ENCODE assay signal across 34 mouse cellular contexts in genomic region chrX:164965750-164966448, GRCm38 (mm10). TPM values are rescaled to one million over a fixed set of nuclear protein-coding genes. Genes with fewer than 3 reads are reported as not detected.
A peak's percentile ranks its signal among the peaks of the same experiment; 100 is the strongest.
DNase-seq lines count a peak whose midpoint lies in the region; ATAC-seq and TF ChIP-seq lines count a peak whose summit lies in the region.
"Had no signal": no experiment of that assay in that cellular context is flagged by ENCODE, and none has a peak within 500 bp of the region (broad histone marks: within the 10 kb centered on the region; RNA-seq: fewer than 3 reads in every experiment).

No protein-coding gene starts in this region.

- H3K4me3 ChIP-seq in lung, embryonic 14.5 days (ENCODE audit: low read depth, low read length), result no peak overlapping the region
- H3K4me3 ChIP-seq in lung, postnatal 0 days (ENCODE audit: low read depth, low read length), result no peak overlapping the region
- no peak overlapping the region for H3K4me3 ChIP-seq in heart, embryonic 12.5 days
- H3K4me3 ChIP-seq: embryonic facial prominence, embryonic 12.5 days; embryonic facial prominence, embryonic 15.5 days; gastrocnemius, adult 2 months; heart, embryonic 13.5 days; hindbrain, embryonic 10.5 days; hindbrain, embryonic 13.5 days had no signal

- TF ChIP-seq EP300 in lung, postnatal 0 days (IDR thresholded peaks at IDR 0.05), result no peak

- no peaks in the 10 kb centered on the region for H3K4me1 ChIP-seq in lung, embryonic 14.5 days (ENCODE audit: insufficient read depth)
- no peaks in the 10 kb centered on the region for H3K4me1 ChIP-seq in lung, postnatal 0 days (ENCODE audit: insufficient read depth, low read depth, low read length)
- H3K4me1 ChIP-seq in heart, embryonic 12.5 days (replicated peaks), result no peaks in the 10 kb centered on the region
- H3K4me1 ChIP-seq: embryonic facial prominence, embryonic 12.5 days; embryonic facial prominence, embryonic 15.5 days; heart, embryonic 13.5 days; hindbrain, embryonic 10.5 days; hindbrain, embryonic 13.5 days had no signal

- no peak overlapping the region for H3K4me2 ChIP-seq in lung, embryonic 14.5 days
- no peak overlapping the region for H3K4me2 ChIP-seq in lung, postnatal 0 days (replicated peaks; ENCODE audit: low read depth, low read length)
- H3K4me2 ChIP-seq in heart, embryonic 12.5 days, result no peak overlapping the region
- H3K4me2 ChIP-seq: embryonic facial prominence, embryonic 12.5 days; embryonic facial prominence, embryonic 15.5 days; heart, embryonic 13.5 days; hindbrain, embryonic 13.5 days had no signal

- DNase-seq in lung, embryonic 14.5 days, result peak; percentile 75
- DNase-seq in lung, postnatal 25 days (ENCODE audit: low spot score), result no peak
- DNase-seq in lung, postnatal 0 days (ENCODE audit: low spot score), result peak; percentile 24
- DNase-seq in lung, postnatal 36 days, result no peak
- DNase-seq in splenic B cell, adult 2 months (ENCODE audit: low read depth, low spot score), result peak; percentile 8
- no peak for DNase-seq in heart, postnatal 10 days
- DNase-seq: adrenal gland, postnatal 10 days; cerebellum, adult 11 months; cerebellum, adult 2 months; cerebellum, adult 9-11 months; cerebellum, postnatal 25 days; forebrain, postnatal 0 days; gastrocnemius, adult 2 months; gastrocnemius, postnatal 14 days; heart, adult 18-20 months had no signal

- H3K36me3 ChIP-seq in lung, embryonic 14.5 days (ENCODE audit: insufficient read depth), result 0 out of 2 replicates have a peak, but pooled peaks cover 8% of the 10 kb centered on the region
- no peaks in the 10 kb centered on the region for H3K36me3 ChIP-seq in lung, postnatal 0 days (ENCODE audit: insufficient read depth, low read length)
- no peaks in the 10 kb centered on the region for H3K36me3 ChIP-seq in splenic B cell, adult 2 months (ENCODE audit: control insufficient read depth, insufficient read depth, low read length, poor library complexity, severe bottlenecking)
- H3K36me3 ChIP-seq in heart, embryonic 12.5 days, result 0 out of 2 replicates have a peak, but pooled peaks cover 4% of the 10 kb centered on the region
- H3K36me3 ChIP-seq: embryonic facial prominence, embryonic 12.5 days; embryonic facial prominence, embryonic 15.5 days; hindbrain, embryonic 13.5 days had no signal

- H3K27me3 ChIP-seq in lung, embryonic 14.5 days (ENCODE audit: insufficient read depth, low read length), result no peaks in the 10 kb centered on the region
- H3K27me3 ChIP-seq in lung, postnatal 0 days (replicated peaks; ENCODE audit: insufficient read depth, low read length), result no peaks in the 10 kb centered on the region
- no peaks in the 10 kb centered on the region for H3K27me3 ChIP-seq in splenic B cell, adult 2 months (ENCODE audit: control insufficient read depth, insufficient read depth, low read length, poor library complexity, severe bottlenecking)
- no peaks in the 10 kb centered on the region for H3K27me3 ChIP-seq in heart, embryonic 12.5 days (replicated peaks)
- H3K27me3 ChIP-seq: embryonic facial prominence, embryonic 12.5 days; embryonic facial prominence, embryonic 15.5 days; heart, embryonic 13.5 days; hindbrain, embryonic 13.5 days; Patski had no signal

- ATAC-seq in lung, embryonic 14.5 days (ENCODE audit: insufficient read depth), result peak; percentile 85
- peak; percentile 21; the same call in 1 of the 2 replicates for ATAC-seq in lung, postnatal 0 days
- ATAC-seq in hematopoietic stem cell, adult 5-6 weeks (replicated peaks in 1 of 2; ENCODE audit: insufficient read depth in 1 of 2, low FRiP score in 2 of 2, low TSS enrichment in 1 of 2, low read depth in 1 of 2, poor library complexity in 2 of 2, severe bottlenecking in 2 of 2), result peak; percentile 68 to 69; a peak in 3 of 4 replicates
- ATAC-seq in heart, embryonic 12.5 days (ENCODE audit: insufficient number of reproducible peaks, low FRiP score), result no peak
- ATAC-seq: forebrain, embryonic 14.5 days; forebrain, postnatal 0 days; hindbrain, embryonic 16.5 days; Patski had no signal

- no peak overlapping the region for H3K9ac ChIP-seq in lung, embryonic 14.5 days
- H3K9ac ChIP-seq in lung, postnatal 0 days (replicated peaks; ENCODE audit: low read depth), result no peak overlapping the region
- no peak overlapping the region for H3K9ac ChIP-seq in heart, embryonic 12.5 days
- H3K9ac ChIP-seq: embryonic facial prominence, embryonic 12.5 days; embryonic facial prominence, embryonic 15.5 days; forebrain, postnatal 0 days; heart, embryonic 13.5 days; hindbrain, embryonic 13.5 days had no signal

- TF ChIP-seq CTCF in lung, embryonic 14.5 days (IDR thresholded peaks at IDR 0.05; ENCODE audit: low read depth), result no peak
- TF ChIP-seq CTCF in lung, postnatal 0 days (IDR thresholded peaks at IDR 0.05), result no peak

- intact Hi-C loops in heart, postnatal 10 days (cut with DNase I), result no loop called here

- no peaks in the 10 kb centered on the region for H3K9me3 ChIP-seq in lung, embryonic 14.5 days (ENCODE audit: low read depth, low read length)
- no peaks in the 10 kb centered on the region for H3K9me3 ChIP-seq in lung, postnatal 0 days (ENCODE audit: low read length)
- H3K9me3 ChIP-seq in heart, embryonic 12.5 days (replicated peaks), result no peaks in the 10 kb centered on the region
- H3K9me3 ChIP-seq: embryonic facial prominence, embryonic 12.5 days; embryonic facial prominence, embryonic 15.5 days; heart, embryonic 13.5 days; hindbrain, embryonic 10.5 days; hindbrain, embryonic 13.5 days had no signal

- no peak overlapping the region for H3K27ac ChIP-seq in lung, embryonic 14.5 days (ENCODE audit: low read depth)
- H3K27ac ChIP-seq in lung, postnatal 0 days (ENCODE audit: low read length), result no peak overlapping the region
- no peak overlapping the region for H3K27ac ChIP-seq in heart, embryonic 12.5 days (ENCODE audit: poor library complexity, severe bottlenecking)
- H3K27ac ChIP-seq: embryonic facial prominence, embryonic 12.5 days; embryonic facial prominence, embryonic 15.5 days; gastrocnemius, adult 2 months; heart, embryonic 13.5 days; hindbrain, embryonic 10.5 days; hindbrain, embryonic 13.5 days had no signal

- 61% methylated on average over 3 of the region's 3 CpGs for WGBS in lung, embryonic 14.5 days
- 59% methylated on average over 3 of the region's 3 CpGs for WGBS in lung, postnatal 0 days
- WGBS in heart, embryonic 12.5 days, result 77% methylated on average over 3 of the region's 3 CpGs

RNA-seq across cellular contexts. Expression of gene Mospd2, which starts 14.3 kb away (rescaled TPM):
- 21.0 and 23.5 TPM in 2 replicates for polyA plus RNA-seq in lung, embryonic 14.5 days (2014; fragmentation: Nextera tagmentation; extraction: Ambion mirVana)
- polyA plus RNA-seq in lung, postnatal 0 days (2015; fragmentation: Nextera tagmentation; extraction: Ambion mirVana), result 39.9 and 42.5 TPM in 2 replicates
- 37.4 and 41.2 TPM in 2 replicates for total RNA-seq in hematopoietic stem cell, adult 5-6 weeks (2017)
- 10 to 100 TPM; 15.2 to 16.9 TPM for total RNA-seq in heart, postnatal 10 days (2021)
- polyA plus RNA-seq in heart, embryonic 12.5 days (2016; fragmentation: Nextera tagmentation; extraction: Ambion mirVana), result 10.9 and 12.7 TPM in 2 replicates

RNA-seq across cellular contexts. Expression of gene Fancb, which starts 14.5 kb away (rescaled TPM):
- 13.3 and 13.9 TPM in 2 replicates for polyA plus RNA-seq in lung, embryonic 14.5 days (2014; fragmentation: Nextera tagmentation; extraction: Ambion mirVana)
- 3.4 and 3.7 TPM in 2 replicates for polyA plus RNA-seq in lung, postnatal 0 days (2015; fragmentation: Nextera tagmentation; extraction: Ambion mirVana)
- 8.4 and 9.5 TPM in 2 replicates for total RNA-seq in hematopoietic stem cell, adult 5-6 weeks (2017)
- 1 to 10 TPM; 1.2 to 1.3 TPM for total RNA-seq in heart, postnatal 10 days (2021)
- 7.1 and 8.1 TPM in 2 replicates for polyA plus RNA-seq in heart, embryonic 12.5 days (2016; fragmentation: Nextera tagmentation; extraction: Ambion mirVana)

RNA-seq across cellular contexts. Expression of gene Gm17604, which starts 38.7 kb away (rescaled TPM):
- not detected in 2 replicates for polyA plus RNA-seq in lung, embryonic 14.5 days (2014; fragmentation: Nextera tagmentation; extraction: Ambion mirVana)
- polyA plus RNA-seq in lung, postnatal 0 days (2015; fragmentation: Nextera tagmentation; extraction: Ambion mirVana), result not detected in 2 replicates
- not detected in 2 replicates for total RNA-seq in hematopoietic stem cell, adult 5-6 weeks (2017)
- not detected for total RNA-seq in heart, postnatal 10 days (2021)
- not detected in 2 replicates for polyA plus RNA-seq in heart, embryonic 12.5 days (2016; fragmentation: Nextera tagmentation; extraction: Ambion mirVana)
- total RNA-seq: adrenal gland, adult 18-20 months; adrenal gland, postnatal 10 days; adrenal gland, postnatal 4 days; common myeloid progenitor, adult 5-6 weeks; ES-E14; forebrain, postnatal 0 days; gastrocnemius, adult 2 months; gastrocnemius, postnatal 14 days; gastrocnemius, postnatal 4 days; heart, adult 18-20 months; heart, postnatal 25 days had no signal
- polyA plus RNA-seq: cerebellum, adult 2 months; embryonic facial prominence, embryonic 12.5 days; embryonic facial prominence, embryonic 15.5 days; forebrain, embryonic 11.5 days; forebrain, embryonic 14.5 days; forebrain, postnatal 0 days; frontal cortex, adult 2 months; heart, embryonic 13.5 days; heart, embryonic 16.5 days; hindbrain, embryonic 10.5 days; hindbrain, embryonic 13.5 days; hindbrain, embryonic 16.5 days; Patski had no signal

Comparison
In these comparisons a context has a peak if more than half of its experiments do, and no peak if none do; other contexts are left out.
1. DNase-seq: peak in lung, embryonic 14.5 days (single experiment), lung, postnatal 0 days (single experiment) and splenic B cell, adult 2 months (single experiment); none in lung, postnatal 25 days (single experiment), lung, postnatal 36 days (single experiment) and heart, postnatal 10 days (0 of 2).